In the genomic region with DNA sequence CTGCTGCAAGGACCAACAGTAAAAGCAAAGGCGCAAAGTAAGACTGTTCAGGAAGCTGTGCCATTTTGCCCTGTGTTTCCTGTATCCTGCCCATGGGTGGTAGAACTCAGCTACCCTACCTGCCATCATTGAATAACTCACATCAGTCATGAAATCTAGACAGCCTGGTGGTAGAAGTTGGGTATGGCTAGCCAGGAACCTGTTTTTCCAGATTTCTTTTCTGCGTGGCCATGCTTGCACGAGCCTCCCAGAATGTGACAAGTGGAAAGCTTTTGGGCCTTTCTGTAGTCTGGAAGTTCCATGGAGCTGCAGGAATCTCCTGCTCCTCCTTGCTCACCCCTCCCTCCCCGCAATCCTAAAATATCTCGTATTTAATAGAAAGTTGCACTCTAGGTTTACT, we compare ENCODE assay signal across 9 mouse cellular contexts. TPM values are rescaled to one million over a fixed set of nuclear protein-coding genes. Genes with fewer than 3 reads are reported as not detected.
DNase-seq lines count a peak whose midpoint lies in the region; ATAC-seq and TF ChIP-seq lines count a peak whose summit lies in the region.
"Had no signal": no experiment of that assay in that cellular context is flagged by ENCODE, and none has a peak within 500 bp of the region (broad histone marks: within the 10 kb centered on the region; RNA-seq: fewer than 3 reads in every experiment).

No protein-coding gene starts in this region.

- no peak for ATAC-seq in forebrain, embryonic 16.5 days
- ATAC-seq in forebrain, embryonic 14.5 days, result no peak
- ATAC-seq in midbrain, embryonic 13.5 days, result no peak

- H3K4me2 ChIP-seq in forebrain, embryonic 16.5 days (ENCODE audit: low read length), result no peak overlapping the region
- no peak overlapping the region for H3K4me2 ChIP-seq in forebrain, embryonic 14.5 days (ENCODE audit: low read length)
- no peak overlapping the region for H3K4me2 ChIP-seq in midbrain, embryonic 13.5 days (replicated peaks)
- H3K4me2 ChIP-seq: hindbrain, embryonic 15.5 days had no signal

- peak; percentile 10; the same call in 1 of the 2 replicates for TF ChIP-seq CTCF in lung, adult 2 months (IDR thresholded peaks at IDR 0.05; ENCODE audit: insufficient read depth, low read length)

- WGBS in forebrain, embryonic 10.5 days, result 62% methylated on average over 5 of the region's 5 CpGs
- WGBS in forebrain, embryonic 16.5 days, result 57% methylated on average over 5 of the region's 5 CpGs
- WGBS in lung, adult 2 months, result 67% methylated on average over 5 of the region's 5 CpGs
- 60% methylated on average over 5 of the region's 5 CpGs for WGBS in forebrain, embryonic 14.5 days
- WGBS in midbrain, embryonic 13.5 days, result 60% methylated on average over 5 of the region's 5 CpGs

- no peak for TF ChIP-seq POLR2A in lung, adult 2 months (IDR thresholded peaks at IDR 0.05; ENCODE audit: borderline replicate concordance, extremely low read depth, low read depth, low read length)

- H3K9me3 ChIP-seq in forebrain, embryonic 10.5 days, result no peaks in the 10 kb centered on the region
- H3K9me3 ChIP-seq in forebrain, embryonic 16.5 days (ENCODE audit: control insufficient read depth, low read length), result no peaks in the 10 kb centered on the region
- no peaks in the 10 kb centered on the region for H3K9me3 ChIP-seq in forebrain, embryonic 14.5 days (replicated peaks; ENCODE audit: control insufficient read depth, low read length)
- H3K9me3 ChIP-seq in midbrain, embryonic 13.5 days, result no peaks in the 10 kb centered on the region
- H3K9me3 ChIP-seq: hindbrain, embryonic 15.5 days had no signal

- H3K27ac ChIP-seq in forebrain, embryonic 10.5 days, result peak overlapping the region; percentile 80
- no peak overlapping the region for H3K27ac ChIP-seq in forebrain, embryonic 16.5 days (ENCODE audit: low read length)
- H3K27ac ChIP-seq in forebrain, embryonic 14.5 days (ENCODE audit: low read depth, low read length), result no peak overlapping the region; the same call in 1 of the 2 replicates
- H3K27ac ChIP-seq in midbrain, embryonic 13.5 days, result peak overlapping the region; percentile 41

- peaks cover 61% of the 10 kb centered on the region for H3K4me1 ChIP-seq in forebrain, embryonic 10.5 days
- H3K4me1 ChIP-seq in forebrain, embryonic 16.5 days (replicated peaks; ENCODE audit: control insufficient read depth, insufficient read depth, low read length), result peaks cover 11% of the 10 kb centered on the region
- no peaks in the 10 kb centered on the region for H3K4me1 ChIP-seq in lung, adult 2 months (ENCODE audit: control insufficient read depth, insufficient read depth, low read length)
- peaks cover 24% of the 10 kb centered on the region for H3K4me1 ChIP-seq in forebrain, embryonic 14.5 days (ENCODE audit: control insufficient read depth, insufficient read depth, low read length)
- peaks cover 33% of the 10 kb centered on the region for H3K4me1 ChIP-seq in midbrain, embryonic 13.5 days (replicated peaks)

- DNase-seq in forebrain, embryonic 10.5 days (ENCODE audit: extremely low spot score, low spot score), result no peak
- DNase-seq in lung, adult 2 months, result no peak
- no peak for DNase-seq in lung, postnatal 14 days
- DNase-seq in forebrain, embryonic 14.5 days (ENCODE audit: low spot score), result peak; percentile 4
- DNase-seq in yolk sac, embryonic 10.5 days (ENCODE audit: low spot score), result no peak
- no peak for DNase-seq in gastrocnemius, postnatal 25 days

- H3K4me3 ChIP-seq in forebrain, embryonic 10.5 days, result no peak overlapping the region
- no peak overlapping the region for H3K4me3 ChIP-seq in forebrain, embryonic 16.5 days (replicated peaks; ENCODE audit: low read length)
- no peak overlapping the region for H3K4me3 ChIP-seq in lung, adult 2 months (replicated peaks; ENCODE audit: extremely low read depth, low read depth, low read length)
- H3K4me3 ChIP-seq in forebrain, embryonic 14.5 days (ENCODE audit: low read depth, low read length), result no peak overlapping the region
- H3K4me3 ChIP-seq in midbrain, embryonic 13.5 days (replicated peaks), result no peak overlapping the region
- H3K4me3 ChIP-seq: hindbrain, embryonic 15.5 days had no signal

- H3K9ac ChIP-seq in forebrain, embryonic 16.5 days (replicated peaks; ENCODE audit: low read depth, low read length), result no peak overlapping the region
- no peak overlapping the region for H3K9ac ChIP-seq in forebrain, embryonic 14.5 days (ENCODE audit: low read length)
- no peak overlapping the region for H3K9ac ChIP-seq in midbrain, embryonic 13.5 days (replicated peaks)
- H3K9ac ChIP-seq: hindbrain, embryonic 15.5 days had no signal

- H3K27me3 ChIP-seq in forebrain, embryonic 10.5 days (ENCODE audit: poor library complexity, severe bottlenecking), result no peaks in the 10 kb centered on the region
- no peaks in the 10 kb centered on the region for H3K27me3 ChIP-seq in forebrain, embryonic 16.5 days (replicated peaks; ENCODE audit: control insufficient read depth, insufficient read depth, low read length)
- no peaks in the 10 kb centered on the region for H3K27me3 ChIP-seq in forebrain, embryonic 14.5 days (replicated peaks; ENCODE audit: control insufficient read depth, insufficient read depth, low read length)
- no peaks in the 10 kb centered on the region for H3K27me3 ChIP-seq in midbrain, embryonic 13.5 days
- H3K27me3 ChIP-seq: hindbrain, embryonic 15.5 days had no signal

- no peaks in the 10 kb centered on the region for H3K36me3 ChIP-seq in forebrain, embryonic 10.5 days (replicated peaks)
- no peaks in the 10 kb centered on the region for H3K36me3 ChIP-seq in forebrain, embryonic 16.5 days (ENCODE audit: control insufficient read depth, insufficient read depth)
- H3K36me3 ChIP-seq in forebrain, embryonic 14.5 days (ENCODE audit: control insufficient read depth, insufficient read depth, low read length), result no peaks in the 10 kb centered on the region
- no peaks in the 10 kb centered on the region for H3K36me3 ChIP-seq in midbrain, embryonic 13.5 days
- H3K36me3 ChIP-seq: hindbrain, embryonic 15.5 days had no signal

RNA-seq across cellular contexts. Expression of a gene that starts 49.1 kb away (rescaled TPM):
- polyA plus RNA-seq in forebrain, embryonic 10.5 days (2016; fragmentation: Nextera tagmentation; extraction: Ambion mirVana), result 13.0 and 14.5 TPM in 2 replicates
- polyA plus RNA-seq in forebrain, embryonic 16.5 days (2015; fragmentation: Nextera tagmentation; extraction: Ambion mirVana), result 3.6 and 4.0 TPM in 2 replicates
- 6.4 and 8.3 TPM in 2 replicates for polyA plus RNA-seq in lung, adult 2 months (2012; rRNA removed)
- 5.3 and 5.6 TPM in 2 replicates for polyA plus RNA-seq in forebrain, embryonic 14.5 days (2014; fragmentation: Nextera tagmentation; extraction: Ambion mirVana)
- 5.6 and 7.6 TPM in 2 replicates for polyA plus RNA-seq in midbrain, embryonic 13.5 days (2015; fragmentation: Nextera tagmentation; extraction: Ambion mirVana)
- 10 to 100 TPM in 1 of 2 experiments, 1 to 10 TPM in 1; 8.6 to 11.4 TPM for total RNA-seq in gastrocnemius, postnatal 25 days (2021)

RNA-seq across cellular contexts. Expression of a gene that starts 58.2 kb away (rescaled TPM):
- polyA plus RNA-seq in forebrain, embryonic 10.5 days (2016; fragmentation: Nextera tagmentation; extraction: Ambion mirVana), result 0.14 and 0.29 TPM in 2 replicates
- polyA plus RNA-seq in forebrain, embryonic 16.5 days (2015; fragmentation: Nextera tagmentation; extraction: Ambion mirVana), result 1.4 and 3.5 TPM in 2 replicates
- 0.74 and 1.6 TPM in 2 replicates for polyA plus RNA-seq in lung, adult 2 months (2012; rRNA removed)
- 2.0 and 3.0 TPM in 2 replicates for polyA plus RNA-seq in forebrain, embryonic 14.5 days (2014; fragmentation: Nextera tagmentation; extraction: Ambion mirVana)
- 3.8 and 4.2 TPM in 2 replicates for polyA plus RNA-seq in midbrain, embryonic 13.5 days (2015; fragmentation: Nextera tagmentation; extraction: Ambion mirVana)
- total RNA-seq in gastrocnemius, postnatal 25 days (2021), result under 1 TPM in 1 of 2 experiments, not detected in 1; 0.13 TPM

Comparison
In these comparisons a context has a peak if more than half of its experiments do, and no peak if none do; other contexts are left out.
1. H3K27ac ChIP-seq: peak in forebrain, embryonic 10.5 days (single experiment) and midbrain, embryonic 13.5 days (single experiment); none in forebrain, embryonic 16.5 days (single experiment) and forebrain, embryonic 14.5 days (single experiment).